Mouse (Mus musculus) liver, embryonic 16.5 days (tissue): ENCODE data around the gene Nell2. TPM values are rescaled to one million over a fixed set of nuclear protein-coding genes. Genes with fewer than 3 reads are reported as not detected.
A peak's percentile ranks its signal among the peaks of the same experiment; 100 is the strongest.
"Not testable (repeated sequence)": the region's sequence is repeated elsewhere in the genome, so short reads cannot be mapped to it uniquely, and the experiment has no call there.

ENCODE experiments used
- ATAC-seq: fragments of 200-750 bp; cut with Nextera tagmentation; 2 replicates; pipeline ENCODE4 v1.8.0; 2017; ENCODE audit warnings: low read depth, mild to moderate bottlenecking, moderate number of reproducible peaks, moderate library complexity
- H3K27ac ChIP-seq: fragments of 300-500 bp; sonication (generic); 2 replicates; pipeline ENCODE4 v1.5.1; 2014; ENCODE audit warnings: mild to moderate bottlenecking, low read length
- H3K27me3 ChIP-seq: fragments of 300-500 bp; sonication (generic); 2 replicates; pipeline ENCODE4 v1.6.1; 2014; ENCODE audit warnings: low read depth, low read length, mixed read lengths; ENCODE audit not compliant: control insufficient read depth, insufficient read depth
- H3K36me3 ChIP-seq: fragments of 300-500 bp; sonication (generic); 2 replicates; pipeline ENCODE4 v1.6.1; 2014; ENCODE audit warnings: mild to moderate bottlenecking; ENCODE audit not compliant: control insufficient read depth, insufficient read depth
- H3K4me1 ChIP-seq: fragments of 300-500 bp; sonication (generic); 2 replicates; pipeline ENCODE4 v1.6.1; 2014; ENCODE audit warnings: low read depth, low read length, mixed read lengths; ENCODE audit not compliant: control insufficient read depth
- H3K4me2 ChIP-seq: fragments of 300-500 bp; sonication (generic); 2 replicates; pipeline ENCODE4 v1.6.1; 2014; ENCODE audit warnings: low read depth, low read length, mixed read lengths
- H3K4me3 ChIP-seq: fragments of 300-500 bp; sonication (generic); 2 replicates; pipeline ENCODE4 v1.5.1; 2014; ENCODE audit warnings: low read depth, mild to moderate bottlenecking, low read length
- H3K9ac ChIP-seq: fragments of 300-500 bp; sonication (generic); 2 replicates; pipeline ENCODE4 v1.6.1; 2014; ENCODE audit warnings: low read depth, low read length
- H3K9me3 ChIP-seq: fragments of 300-500 bp; sonication (generic); replicated peaks from 2 replicates; pipeline ENCODE4 v1.6.1; 2016; ENCODE audit warnings: low read length; ENCODE audit not compliant: control insufficient read depth
- WGBS: fragments of 180-500 bp; shearing (Covaris S2); extraction: QIAGEN DNeasy Blood & Tissue Kit; methylation state at CpG from one replicate; pipeline ENCODE4 v1.1.7; 2014; ENCODE audit not compliant: insufficient replicate concordance; 5-methylcytosine and 5-hydroxymethylcytosine counted together
- polyA plus RNA-seq: library from polyadenylated mRNA; unstranded; fragments of >200 nt; fragmentation: Nextera tagmentation; extraction: Ambion mirVana; gene quantifications from 2 replicates; pipeline ENCODE4 v1.2.1, GENCODE M21; 2015

Nell2 gene
- polyA plus RNA-seq, 1 experiment from 2014 or later = 0.21 TPM

- H3K27ac ChIP-seq = no peak overlapping the region
- H3K4me2 ChIP-seq = no peak overlapping the region
- H3K4me3 ChIP-seq = no peak overlapping the region
- WGBS = 64% methylated on average over 6 of the region's 6 CpGs
- H3K36me3 ChIP-seq = no peaks in the 10 kb centered on the region
- no peaks in the 10 kb centered on the region; the same call in none of the 2 replicates for H3K9me3 ChIP-seq
- no peak for ATAC-seq
- no peaks in the 10 kb centered on the region for H3K27me3 ChIP-seq
- H3K4me1 ChIP-seq = no peaks in the 10 kb centered on the region
- no peak overlapping the region for H3K9ac ChIP-seq
These were observed 6.3 kb upstream of the Nell2 start for GRCm38 (mm10) chr15:95534644-95535043.

- H3K9me3 ChIP-seq = no peaks in the 10 kb centered on the region
- H3K27me3 ChIP-seq = peaks cover 28% of the 10 kb centered on the region
- no peaks in the 10 kb centered on the region for H3K4me1 ChIP-seq
- no peak overlapping the region; the same call in 1 of the 2 replicates for H3K4me3 ChIP-seq
- ATAC-seq = no peak
- no peaks in the 10 kb centered on the region for H3K36me3 ChIP-seq
- no peak overlapping the region for H3K9ac ChIP-seq
- H3K4me2 ChIP-seq = peak overlapping the region; percentile 27; the same call in 1 of the 2 replicates
- H3K27ac ChIP-seq = no peak overlapping the region
- WGBS = 1% methylated on average over 28 of the region's 28 CpGs
These were observed 855 bp downstream of the Nell2 start for GRCm38 (mm10) chr15:95527461-95527947.

DNA sequence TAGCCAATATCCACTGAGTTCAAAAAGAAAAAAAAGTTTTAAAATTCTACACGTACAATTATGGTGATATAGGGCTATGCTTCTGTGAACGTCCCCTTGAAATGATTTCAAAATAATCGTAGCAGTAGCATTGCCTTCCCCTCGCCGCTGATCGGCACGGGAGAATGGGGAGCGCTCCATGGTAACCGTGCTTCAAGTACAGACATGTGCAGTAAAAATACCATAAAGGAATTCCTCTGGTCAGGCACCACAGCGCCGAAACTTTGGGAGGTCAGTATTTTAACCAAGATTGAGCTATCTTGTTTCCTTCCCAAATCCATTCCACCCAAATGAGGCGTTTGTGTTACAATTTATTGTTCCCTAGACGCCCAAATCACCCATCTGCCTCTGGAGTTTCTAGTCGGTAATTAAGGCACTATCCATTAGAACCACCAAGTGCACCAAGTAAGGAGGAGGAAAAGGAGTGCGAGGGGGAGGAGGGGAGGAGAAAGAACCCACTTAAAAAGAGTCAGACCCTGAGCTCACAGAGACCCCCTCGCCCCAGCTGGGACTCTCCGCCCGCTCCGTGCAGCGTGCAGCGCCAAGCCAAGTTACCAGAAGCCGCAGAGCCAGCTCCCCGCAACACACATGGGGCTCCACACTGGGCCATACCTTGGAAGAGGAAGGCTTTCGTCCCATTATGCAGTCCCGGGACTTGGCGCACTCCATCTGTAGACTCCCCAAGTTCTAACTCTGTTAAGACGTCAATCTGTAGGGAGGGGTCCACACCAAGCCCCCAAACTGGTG, 1.5 kb downstream of the Nell2 start:
- no peaks in the 10 kb centered on the region for H3K4me1 ChIP-seq
- WGBS = 6% methylated on average over 27 of the region's 27 CpGs
- H3K36me3 ChIP-seq = no peaks in the 10 kb centered on the region
- H3K4me2 ChIP-seq = no peak overlapping the region
- ATAC-seq = no peak
- peaks cover 28% of the 10 kb centered on the region for H3K27me3 ChIP-seq
- H3K9ac ChIP-seq = no peak overlapping the region
- H3K4me3 ChIP-seq = no peak overlapping the region
- H3K9me3 ChIP-seq = no peaks in the 10 kb centered on the region
- no peak overlapping the region for H3K27ac ChIP-seq

DNA sequence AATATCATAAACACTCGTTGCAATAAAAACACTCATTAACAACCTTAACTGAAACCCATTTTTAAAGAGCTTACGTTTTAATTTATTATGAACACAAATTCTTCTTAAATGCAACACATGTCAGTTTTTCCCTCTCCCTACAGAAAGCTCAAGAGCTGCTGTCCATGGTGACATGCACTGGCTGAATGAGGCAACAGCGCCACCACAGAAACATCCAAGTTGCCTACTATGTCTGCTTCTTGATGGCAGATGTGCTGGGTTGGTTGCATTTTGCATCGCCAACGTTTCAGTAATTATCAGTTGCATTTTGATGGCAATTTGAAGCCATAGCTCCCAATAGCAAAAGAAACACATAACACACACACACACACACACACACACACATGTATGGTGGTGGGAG, 2.4 kb downstream of the Nell2 start:
- Histone ChIP-seq H3K27ac (no peak overlapping the region), H3K27me3 (peaks cover 28% of the 10 kb centered on the region), H3K4me2 (no peak overlapping the region), H3K9me3 (no peaks in the 10 kb centered on the region), H3K36me3 (no peaks in the 10 kb centered on the region), H3K4me3 (no peak overlapping the region), H3K9ac (no peak overlapping the region), H3K4me1 (no peaks in the 10 kb centered on the region)
- ATAC-seq = no peak
- WGBS = 7% methylated on average over 5 of the region's 5 CpGs

GRCm38 (mm10) chr15:95518204-95518603, 10.2 kb downstream of the Nell2 start:
- ATAC-seq = no peak
- Histone ChIP-seq H3K36me3 (no peaks in the 10 kb centered on the region), H3K9me3 (no peaks in the 10 kb centered on the region), H3K4me3 (no peak overlapping the region), H3K27ac (no peak overlapping the region), H3K9ac (no peak overlapping the region), H3K27me3 (no peaks in the 10 kb centered on the region), H3K4me1 (no peaks in the 10 kb centered on the region), H3K4me2 (no peak overlapping the region)
- WGBS = 43% methylated on average over 3 of the region's 3 CpGs

GRCm38 (mm10) chr15:95513306-95513705, 15.1 kb downstream of the Nell2 start:
- H3K36me3 ChIP-seq, H3K27ac ChIP-seq, H3K9me3 ChIP-seq, H3K27me3 ChIP-seq, H3K4me2 ChIP-seq, H3K9ac ChIP-seq, H3K4me1 ChIP-seq, ATAC-seq, H3K4me3 ChIP-seq: not testable (repeated sequence)
- WGBS = 35% methylated on average over 2 of the region's 2 CpGs

DNA sequence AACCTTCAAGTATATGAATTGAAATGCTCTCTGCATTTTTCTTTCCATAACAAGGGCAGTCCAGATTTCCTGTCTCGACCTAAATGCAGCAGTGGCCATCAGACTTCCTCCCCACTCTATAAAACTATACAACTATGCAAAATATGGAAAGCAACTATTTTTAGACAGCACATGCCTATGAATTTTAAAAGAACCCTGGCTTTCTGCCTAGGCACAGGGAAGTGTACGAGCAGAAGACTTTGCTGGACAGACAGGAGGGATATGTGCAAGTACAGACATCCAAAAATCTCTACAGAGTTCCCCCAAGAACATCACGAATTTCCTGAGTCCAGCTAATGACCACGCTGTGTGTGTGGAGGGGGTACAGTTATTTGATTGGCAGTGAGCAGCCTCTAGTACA, 32.7 kb downstream of the Nell2 start:
- Histone ChIP-seq H3K36me3 (no peaks in the 10 kb centered on the region), H3K4me3 (no peak overlapping the region), H3K9me3 (no peaks in the 10 kb centered on the region), H3K27me3 (no peaks in the 10 kb centered on the region), H3K4me1 (no peaks in the 10 kb centered on the region), H3K27ac (no peak overlapping the region), H3K4me2 (no peak overlapping the region), H3K9ac (no peak overlapping the region)
- no peak for ATAC-seq
- 46% methylated on average over 4 of the region's 4 CpGs for WGBS

DNA sequence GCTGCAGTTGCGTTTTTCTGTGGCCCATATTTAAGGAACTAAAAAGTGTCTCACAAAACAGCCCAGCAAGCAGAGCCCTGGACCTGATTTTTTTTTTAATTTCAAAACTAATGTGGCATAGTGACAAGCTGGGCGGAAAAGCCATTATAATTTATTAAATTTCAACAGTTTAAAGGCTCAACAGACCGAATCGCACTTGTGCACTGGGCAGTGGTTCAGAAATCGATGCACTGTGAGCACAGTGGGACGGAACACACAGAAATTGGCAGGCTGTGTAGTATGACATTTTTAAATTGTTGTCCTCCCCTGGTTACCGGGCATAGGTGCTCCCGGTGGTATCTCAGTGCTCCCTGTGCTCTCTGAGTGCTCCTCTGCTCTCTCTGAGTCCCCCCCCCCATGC, 33.2 kb downstream of the Nell2 start:
- no peak overlapping the region for H3K4me2 ChIP-seq
- no peak overlapping the region for H3K4me3 ChIP-seq
- 67% methylated on average over 8 of the region's 8 CpGs for WGBS
- no peaks in the 10 kb centered on the region for H3K9me3 ChIP-seq
- no peaks in the 10 kb centered on the region for H3K27me3 ChIP-seq
- no peak overlapping the region for H3K27ac ChIP-seq
- no peak overlapping the region for H3K9ac ChIP-seq
- no peak for ATAC-seq
- H3K4me1 ChIP-seq = no peaks in the 10 kb centered on the region
- H3K36me3 ChIP-seq = no peaks in the 10 kb centered on the region

DNA sequence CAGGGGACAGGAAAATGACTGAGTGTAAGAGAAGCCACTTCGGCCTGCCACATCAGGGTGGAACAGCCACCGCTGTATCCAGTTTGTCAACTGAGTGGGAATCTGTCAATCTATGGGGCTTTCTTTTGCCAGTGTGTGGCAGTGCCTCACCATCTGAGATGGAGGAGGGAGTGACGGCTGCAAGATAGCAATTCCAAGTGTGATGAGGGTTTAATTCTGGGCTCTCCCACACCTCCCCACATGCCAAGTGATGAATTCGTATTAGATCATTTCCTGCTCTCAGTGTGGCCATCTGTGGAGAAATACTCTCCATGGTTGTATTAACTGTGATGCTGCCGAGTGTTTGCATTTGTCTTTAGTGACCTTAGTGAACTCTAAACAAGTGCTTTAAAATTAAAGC, 36.2 kb downstream of the Nell2 start:
- WGBS = 64% methylated on average over 5 of the region's 5 CpGs
- Histone ChIP-seq H3K36me3 (no peaks in the 10 kb centered on the region), H3K4me1 (no peaks in the 10 kb centered on the region), H3K27ac (no peak overlapping the region), H3K4me3 (no peak overlapping the region), H3K4me2 (no peak overlapping the region), H3K9ac (no peak overlapping the region), H3K9me3 (no peaks in the 10 kb centered on the region), H3K27me3 (no peaks in the 10 kb centered on the region)
- no peak for ATAC-seq
